8 mouse cellular contexts compared by ENCODE assay signal in the genomic region with DNA sequence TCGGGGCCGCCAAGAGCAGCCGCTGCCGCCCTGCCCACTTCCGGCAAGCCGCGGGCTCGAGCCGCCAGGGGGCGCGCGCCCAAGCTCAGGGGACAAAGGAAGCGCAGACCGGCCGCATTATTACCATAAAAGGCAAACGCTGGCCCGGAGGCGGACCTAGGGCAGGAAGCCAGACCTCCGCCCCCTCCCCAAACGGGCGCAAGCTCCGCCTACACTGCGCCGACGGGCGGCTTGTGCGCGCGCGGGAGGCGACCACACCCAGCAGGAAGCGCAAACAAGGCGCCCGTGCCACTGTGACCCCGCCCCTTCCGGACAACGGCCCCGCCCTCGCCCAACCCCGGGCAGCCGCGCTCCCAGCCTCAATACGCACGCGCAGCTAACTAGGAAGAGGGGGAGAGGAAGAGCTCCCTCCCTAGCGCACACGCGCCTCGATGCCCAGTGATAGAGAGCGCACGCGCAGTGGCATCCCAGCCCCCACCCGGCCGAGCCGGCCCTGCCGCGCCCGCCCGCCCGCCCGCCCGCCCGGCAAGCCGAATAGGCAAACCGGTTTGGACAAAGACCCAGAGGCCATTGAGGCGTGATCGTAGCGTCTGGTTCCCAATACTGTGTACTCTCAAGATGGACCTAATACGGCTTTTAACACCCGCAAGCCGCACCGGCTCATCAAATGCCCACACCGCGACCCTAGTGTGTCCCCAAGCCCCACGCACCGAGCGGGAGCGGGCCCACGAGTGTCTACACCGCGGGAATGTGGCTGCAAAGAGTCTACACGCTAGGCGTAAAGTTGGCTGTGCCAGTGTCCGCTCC. TPM values are rescaled to one million over a fixed set of nuclear protein-coding genes. Genes with fewer than 3 reads are reported as not detected.
DNase-seq lines count a peak whose midpoint lies in the region; ATAC-seq and TF ChIP-seq lines count a peak whose summit lies in the region.

No protein-coding gene starts in this region.

- H3K27ac ChIP-seq in cortical plate, adult 2 months (ENCODE audit: insufficient read depth, low read length), result peak overlapping the region; percentile 100

- peak; percentile 99 for DNase-seq in gastrocnemius, postnatal 10 days
- DNase-seq in induced T-regulatory cell, adult 2 months (ENCODE audit: low read depth), result peak; percentile 99
- DNase-seq in left cerebral cortex, postnatal 10 days (ENCODE audit: extremely low spot score in 1 of 2, low spot score in 2 of 2), result peak; percentile 97 to 98
- DNase-seq in right cerebral cortex, postnatal 25 days, result peak; percentile 99
- peak; percentile 99 to 100 for DNase-seq in urinary bladder, postnatal 4 days (ENCODE audit: low spot score in 2 of 2)

- intact Hi-C loops in left cerebral cortex, postnatal 10 days (cut with DNase I), result loop anchor here (5.0 kb wide), 2 partner anchors 56 to 89 kb away; a partner anchor contains a TSS

- peak overlapping the region; percentile 96 for H3K4me3 ChIP-seq in cortical plate, adult 2 months (ENCODE audit: insufficient read depth, low read length)

- TF ChIP-seq CTCF in cortical plate, adult 2 months (IDR thresholded peaks at IDR 0.05; ENCODE audit: extremely low read depth, insufficient read depth, low read length), result peak; percentile 56

- H3K4me1 ChIP-seq in cortical plate, adult 2 months (ENCODE audit: control insufficient read depth, insufficient read depth, low read length), result peaks cover 16% of the 10 kb centered on the region; the same call in 1 of the 2 replicates

- peak; percentile 69; the same call in 1 of the 2 replicates for TF ChIP-seq POLR2A in cortical plate, adult 2 months (IDR thresholded peaks at IDR 0.05; ENCODE audit: extremely low read depth, insufficient read depth, low read length)

- peak; percentile 57 for ATAC-seq in activated CD4-positive, CD25-positive, alpha-beta regulatory T cell, adult 4 months
- peak; percentile 48 for ATAC-seq in megakaryocyte-erythroid progenitor cell, adult 5-6 weeks (replicated peaks; ENCODE audit: low FRiP score, low TSS enrichment, poor library complexity, severe bottlenecking)

RNA-seq across cellular contexts. Expression of a gene that starts 0.6 kb away (rescaled TPM):
- over 10,000 TPM; 26,186 to 54,151 TPM for polyA plus RNA-seq in activated CD4-positive, CD25-positive, alpha-beta regulatory T cell, adult 4 months (2017; shearing (Covaris generic))
- 2,590 and 2,602 TPM in 2 replicates for polyA plus RNA-seq in cortical plate, adult 2 months (2012; rRNA removed)
- total RNA-seq in gastrocnemius, postnatal 10 days (2021), result 1,000 to 10,000 TPM; 1,451 to 1,869 TPM
- 1,000 to 10,000 TPM; 3,611 to 3,673 TPM for total RNA-seq in left cerebral cortex, postnatal 10 days (2021)
- total RNA-seq in megakaryocyte-erythroid progenitor cell, adult 5-6 weeks (2014; fragmentation: Nextera tagmentation), result 1,959 and 3,523 TPM in 2 replicates
- 1,717 and 2,932 TPM in 2 replicates for total RNA-seq in megakaryocyte-erythroid progenitor cell, adult 5-6 weeks (2017)

RNA-seq across cellular contexts. Expression of a gene that starts 10.7 kb away (rescaled TPM):
- 10 to 100 TPM in 1 of 2 experiments, 1 to 10 TPM in 1; 2.1 to 13.9 TPM for polyA plus RNA-seq in activated CD4-positive, CD25-positive, alpha-beta regulatory T cell, adult 4 months (2017; shearing (Covaris generic))
- polyA plus RNA-seq in cortical plate, adult 2 months (2012; rRNA removed), result 22.4 and 22.7 TPM in 2 replicates
- 1 to 10 TPM; 7.1 to 8.4 TPM for total RNA-seq in gastrocnemius, postnatal 10 days (2021)
- total RNA-seq in left cerebral cortex, postnatal 10 days (2021), result 10 to 100 TPM; 32.3 to 34.8 TPM
- total RNA-seq in megakaryocyte-erythroid progenitor cell, adult 5-6 weeks (2014; fragmentation: Nextera tagmentation), result 7.7 and 7.8 TPM in 2 replicates
- 1.4 and 3.9 TPM in 2 replicates for total RNA-seq in megakaryocyte-erythroid progenitor cell, adult 5-6 weeks (2017)

RNA-seq across cellular contexts. Expression of a gene that starts 54.2 kb away (rescaled TPM):
- under 1 TPM; 0.26 to 0.42 TPM for polyA plus RNA-seq in activated CD4-positive, CD25-positive, alpha-beta regulatory T cell, adult 4 months (2017; shearing (Covaris generic))
- polyA plus RNA-seq in cortical plate, adult 2 months (2012; rRNA removed), result 260 and 267 TPM in 2 replicates
- total RNA-seq in gastrocnemius, postnatal 10 days (2021), result 100 to 1,000 TPM in 1 of 2 experiments, 10 to 100 TPM in 1; 94.0 to 121 TPM
- 100 to 1,000 TPM; 442 to 448 TPM for total RNA-seq in left cerebral cortex, postnatal 10 days (2021)
- 0.17 TPM in 1 of 2 replicates, not detected in the other for total RNA-seq in megakaryocyte-erythroid progenitor cell, adult 5-6 weeks (2014; fragmentation: Nextera tagmentation)
- 0.11 TPM in 1 of 2 replicates, not detected in the other for total RNA-seq in megakaryocyte-erythroid progenitor cell, adult 5-6 weeks (2017)

Comparison
In these comparisons a context has a peak if more than half of its experiments do, and no peak if none do; other contexts are left out.
1. Peak in every context shown above with its lines: DNase-seq, ATAC-seq, H3K4me3 ChIP-seq and H3K27ac ChIP-seq.
2. RNA of a gene that starts 54.2 kb away (total RNA-seq): 442 to 448 TPM in left cerebral cortex, postnatal 10 days and 94.0 to 121 TPM in gastrocnemius, postnatal 10 days; 0.11 to 0.17 TPM in megakaryocyte-erythroid progenitor cell, adult 5-6 weeks; every median in the first group is over 10 times any median in the second.